In genomic region chr9:100415328-100415979, GRCm38 (mm10) we compare ENCODE assay signal across 10 mouse cellular contexts.
A peak's percentile ranks its signal among the peaks of the same experiment; 100 is the strongest.
DNase-seq lines count a peak whose midpoint lies in the region; ATAC-seq and TF ChIP-seq lines count a peak whose summit lies in the region.
"Had no signal": no experiment of that assay in that cellular context is flagged by ENCODE, and none has a peak within 500 bp of the region (broad histone marks: within the 10 kb centered on the region; RNA-seq: fewer than 3 reads in every experiment).

No protein-coding gene starts in this region.

- intact Hi-C loops in gastrocnemius, postnatal 14 days (cut with DNase I; ENCODE audit: low total_unique reads) = no loop called here
- intact Hi-C loops in left cerebral cortex, postnatal 14 days (cut with DNase I) = no loop called here
- intact Hi-C loops in heart, adult 2 months (cut with DNase I) = no loop called here

- no peak for ATAC-seq in erythroblast, adult 5-6 weeks (replicated peaks; ENCODE audit: low FRiP score, poor library complexity, severe bottlenecking)

- TF ChIP-seq CTCF in heart, adult 2 months (IDR thresholded peaks at IDR 0.05) = no peak

- no peaks in the 10 kb centered on the region for H3K36me3 ChIP-seq in heart, adult 2 months (ENCODE audit: control insufficient read depth, insufficient read depth, low read length)

- H3K9ac ChIP-seq in heart, adult 2 months (ENCODE audit: low read depth, low read length) = no peak overlapping the region
- H3K9ac ChIP-seq: liver, embryonic 14.5 days had no signal

- H3K27ac ChIP-seq in heart, adult 2 months = no peak overlapping the region
- H3K27ac ChIP-seq: liver, embryonic 14.5 days had no signal

- WGBS in heart, adult 2 months = 37% methylated on average over 7 of the region's 7 CpGs

- no peaks in the 10 kb centered on the region for H3K4me1 ChIP-seq in heart, adult 2 months (ENCODE audit: control insufficient read depth, insufficient read depth, low read length)

- TF ChIP-seq EP300 in heart, adult 2 months (IDR thresholded peaks at IDR 0.05; ENCODE audit: insufficient read depth, low read depth, low read length) = no peak

- peak; percentile 32 for DNase-seq in gastrocnemius, postnatal 14 days
- no peak for DNase-seq in gastrocnemius, adult 18-20 months (ENCODE audit: low spot score)
- peak; percentile 42 for DNase-seq in brain, embryonic 18.5 days (ENCODE audit: low read depth, low spot score)
- DNase-seq in kidney, adult 18-20 months = peak; percentile 29
- DNase-seq in left cerebral cortex, postnatal 14 days (ENCODE audit: low spot score in 2 of 2) = peak; percentile 16 to 73
- peak; percentile 38 for DNase-seq in right cerebral cortex, adult 18-20 months
- DNase-seq in heart, adult 2 months = no peak

- no peak for TF ChIP-seq POLR2A in heart, adult 2 months (IDR thresholded peaks at IDR 0.05; ENCODE audit: insufficient read depth, low read depth, low read length)

- H3K27me3 ChIP-seq in heart, adult 2 months (ENCODE audit: control insufficient read depth, insufficient read depth, low read length) = no peaks in the 10 kb centered on the region

- no peaks in the 10 kb centered on the region for H3K79me2 ChIP-seq in heart, adult 2 months (replicated peaks; ENCODE audit: control insufficient read depth, insufficient read depth, low read length)

- H3K4me3 ChIP-seq in heart, adult 2 months = no peak overlapping the region
- H3K4me3 ChIP-seq: erythroblast, embryonic 14.5 days had no signal

Comparison
In these comparisons a context has a peak if more than half of its experiments do, and no peak if none do; other contexts are left out.
1. DNase-seq: peak in gastrocnemius, postnatal 14 days (single experiment), brain, embryonic 18.5 days (single experiment), kidney, adult 18-20 months (single experiment), left cerebral cortex, postnatal 14 days (2 of 2) and right cerebral cortex, adult 18-20 months (single experiment); none in gastrocnemius, adult 18-20 months (single experiment) and heart, adult 2 months (0 of 2).